Mouse (Mus musculus) megakaryocyte, embryonic 14.5 days (primary cell): ENCODE measurements around the gene Dtx3.

Source experiments
- FLI1 ChIP-seq: IDR thresholded peaks from 2 replicates; pipeline ENCODE4 v1.6.1; 2012; ENCODE audit warnings: low read length, inconsistent platforms, mixed read lengths
- GATA1 ChIP-seq: IDR thresholded peaks from 3 replicates; pipeline ENCODE4 v1.6.1; 2012; ENCODE audit warnings: mixed read lengths, low read length, inconsistent platforms, borderline replicate concordance

DNA sequence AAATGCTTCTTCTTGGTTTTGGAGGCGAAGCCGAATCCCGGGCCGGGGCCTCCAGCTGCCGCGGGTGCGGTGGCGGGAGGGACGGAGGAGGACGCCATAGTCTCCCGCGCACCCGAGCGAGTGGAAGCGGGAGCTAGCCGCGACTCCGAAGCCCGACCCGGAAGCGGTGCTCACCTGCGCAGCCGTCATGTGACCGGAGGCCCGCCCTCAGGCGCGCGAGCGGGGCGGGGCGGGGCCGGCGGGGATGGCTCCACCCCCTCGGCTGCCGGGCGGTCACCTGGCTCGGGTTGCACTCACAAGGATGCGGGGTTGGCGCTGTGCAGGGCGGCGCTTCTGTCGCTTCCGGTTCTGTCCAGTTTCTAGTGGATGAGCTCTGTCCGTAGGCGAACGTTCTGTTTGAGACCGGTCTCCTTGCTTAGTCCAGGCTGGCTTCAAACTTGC, 15.9 kb upstream of the Dtx3 start, which contains the start of gene Pip4k2c:
- no peak for TF ChIP-seq GATA1
- no peak for TF ChIP-seq FLI1
